Mouse (Mus musculus): ENCODE results near the gene Rpap1. TPM values are rescaled to one million over a fixed set of nuclear protein-coding genes. Genes with fewer than 3 reads are reported as not detected.
"Not testable (repeated sequence)": the region's sequence is repeated elsewhere in the genome, so short reads cannot be mapped to it uniquely, and the experiment has no call there.

The Rpap1 gene
- polyA plus RNA-seq, 1 experiment from 2014 or later: 26.6 TPM

GRCm38 (mm10) chr2:119737124-119737523 is 50.2 kb downstream of the Rpap1 start:
- 22% methylated on average over 12 of the region's 12 CpGs for WGBS
- H3K27ac ChIP-seq (ENCODE audit: low read depth, low read length): no peak overlapping the region
- no peaks in the 10 kb centered on the region; the same call in 1 of the 2 replicates for H3K27me3 ChIP-seq (ENCODE audit: control insufficient read depth, insufficient read depth, low read length)
- H3K4me3 ChIP-seq (ENCODE audit: low read depth, low read length): no peak overlapping the region
- H3K36me3 ChIP-seq (ENCODE audit: control insufficient read depth, insufficient read depth, low read length): peaks cover 3% of the 10 kb centered on the region; the same call in 1 of the 2 replicates
- DNase-seq (ENCODE audit: low spot score) (no peak), ATAC-seq (ENCODE audit: insufficient read depth, low FRiP score, low TSS enrichment) (no peak)
- no peak overlapping the region for H3K4me2 ChIP-seq (ENCODE audit: low read depth)
- H3K9me3 ChIP-seq (ENCODE audit: control insufficient read depth, low read length): no peaks in the 10 kb centered on the region
- no peak overlapping the region for H3K9ac ChIP-seq (ENCODE audit: low read length)
- no peaks in the 10 kb centered on the region for H3K4me1 ChIP-seq (ENCODE audit: control insufficient read depth, insufficient read depth, low read length)

GRCm38 (mm10) chr2:119730735-119731134 is 56.6 kb downstream of the Rpap1 start:
- Histone ChIP-seq H3K4me3 (ENCODE audit: low read depth, low read length) (no peak overlapping the region), H3K4me1 (ENCODE audit: control insufficient read depth, insufficient read depth, low read length) (no peaks in the 10 kb centered on the region), H3K9ac (ENCODE audit: low read length) (no peak overlapping the region), H3K9me3 (ENCODE audit: control insufficient read depth, low read length) (no peaks in the 10 kb centered on the region), H3K36me3 (ENCODE audit: control insufficient read depth, insufficient read depth, low read length) (peaks cover 17% of the 10 kb centered on the region), H3K27me3 (ENCODE audit: control insufficient read depth, insufficient read depth, low read length) (no peaks in the 10 kb centered on the region), H3K27ac (ENCODE audit: low read depth, low read length) (no peak overlapping the region), H3K4me2 (ENCODE audit: low read depth) (no peak overlapping the region)
- no peak for DNase-seq (ENCODE audit: low spot score)
- WGBS: 88% methylated on average over 4 of the region's 4 CpGs
- no peak for ATAC-seq (ENCODE audit: insufficient read depth, low FRiP score, low TSS enrichment)

- WGBS: 96% methylated on average over 3 of the region's 3 CpGs
- ATAC-seq (ENCODE audit: insufficient read depth, low FRiP score, low TSS enrichment) (no peak), DNase-seq (ENCODE audit: low spot score) (no peak)
- Histone ChIP-seq H3K9me3 (ENCODE audit: control insufficient read depth, low read length) (no peaks in the 10 kb centered on the region), H3K9ac (ENCODE audit: low read length) (no peak overlapping the region), H3K4me2 (ENCODE audit: low read depth) (no peak overlapping the region), H3K27ac (ENCODE audit: low read depth, low read length) (no peak overlapping the region), H3K36me3 (ENCODE audit: control insufficient read depth, insufficient read depth, low read length) (peaks cover 26% of the 10 kb centered on the region), H3K4me1 (ENCODE audit: control insufficient read depth, insufficient read depth, low read length) (no peaks in the 10 kb centered on the region), H3K27me3 (ENCODE audit: control insufficient read depth, insufficient read depth, low read length) (no peaks in the 10 kb centered on the region), H3K4me3 (ENCODE audit: low read depth, low read length) (no peak overlapping the region)
These were observed 59.4 kb downstream of the Rpap1 start for GRCm38 (mm10) chr2:119727762-119728416.

- H3K27ac ChIP-seq (ENCODE audit: low read depth, low read length): no peak overlapping the region
- H3K27me3 ChIP-seq (ENCODE audit: control insufficient read depth, insufficient read depth, low read length): no peaks in the 10 kb centered on the region
- 97% methylated on average over 8 of the region's 8 CpGs for WGBS
- peaks cover 32% of the 10 kb centered on the region for H3K36me3 ChIP-seq (ENCODE audit: control insufficient read depth, insufficient read depth, low read length)
- H3K4me3 ChIP-seq (ENCODE audit: low read depth, low read length): no peak overlapping the region
- H3K9ac ChIP-seq (ENCODE audit: low read length): no peak overlapping the region
- no peaks in the 10 kb centered on the region for H3K9me3 ChIP-seq (ENCODE audit: control insufficient read depth, low read length)
- DNase-seq (ENCODE audit: low spot score) (no peak), ATAC-seq (ENCODE audit: insufficient read depth, low FRiP score, low TSS enrichment) (no peak)
- no peaks in the 10 kb centered on the region for H3K4me1 ChIP-seq (ENCODE audit: control insufficient read depth, insufficient read depth, low read length)
- H3K4me2 ChIP-seq (ENCODE audit: low read depth): no peak overlapping the region
These were observed 66.3 kb downstream of the Rpap1 start for GRCm38 (mm10) chr2:119721070-119721469.

GRCm38 (mm10) chr2:119715868-119716267 is 71.5 kb downstream of the Rpap1 start:
- not testable (repeated sequence) for H3K27ac ChIP-seq (ENCODE audit: low read depth, low read length); H3K4me2 ChIP-seq (ENCODE audit: low read depth); H3K4me1 ChIP-seq (ENCODE audit: control insufficient read depth, insufficient read depth, low read length); ATAC-seq (ENCODE audit: insufficient read depth, low FRiP score, low TSS enrichment); H3K4me3 ChIP-seq (ENCODE audit: low read depth, low read length); H3K36me3 ChIP-seq (ENCODE audit: control insufficient read depth, insufficient read depth, low read length); H3K9ac ChIP-seq (ENCODE audit: low read length); H3K27me3 ChIP-seq (ENCODE audit: control insufficient read depth, insufficient read depth, low read length); H3K9me3 ChIP-seq (ENCODE audit: control insufficient read depth, low read length); DNase-seq (ENCODE audit: low spot score)
- WGBS: 92% methylated on average over 2 of the region's 2 CpGs

Other genes with a start within 250 kb of the Rpap1 start
- 0.57 and 0.65 TPM in 2 replicates for gene Exd1, start 239.9 kb downstream of the Rpap1 start, polyA plus RNA-seq (2014; fragmentation: Nextera tagmentation; extraction: Ambion mirVana)
- gene Chp1, start 239.8 kb downstream of the Rpap1 start, polyA plus RNA-seq (2014; fragmentation: Nextera tagmentation; extraction: Ambion mirVana): 69.4 and 72.8 TPM in 2 replicates
- gene Nusap1, start 169.2 kb downstream of the Rpap1 start, polyA plus RNA-seq (2014; fragmentation: Nextera tagmentation; extraction: Ambion mirVana): 72.3 and 76.5 TPM in 2 replicates
- 25.9 and 26.8 TPM in 2 replicates for gene Oip5, start 169.1 kb downstream of the Rpap1 start, polyA plus RNA-seq (2014; fragmentation: Nextera tagmentation; extraction: Ambion mirVana)
- gene Ndufaf1, start 124.7 kb downstream of the Rpap1 start, polyA plus RNA-seq (2014; fragmentation: Nextera tagmentation; extraction: Ambion mirVana): 38.7 and 39.8 TPM in 2 replicates
- gene Rtf1, start 112.5 kb downstream of the Rpap1 start, polyA plus RNA-seq (2014; fragmentation: Nextera tagmentation; extraction: Ambion mirVana): 31.9 and 35.0 TPM in 2 replicates
- 0.78 and 1.1 TPM in 2 replicates for gene Itpka, start 45.2 kb downstream of the Rpap1 start, polyA plus RNA-seq (2014; fragmentation: Nextera tagmentation; extraction: Ambion mirVana)
- 0.13 TPM in 1 of 2 replicates, not detected in the other for gene Ltk, start 27.1 kb downstream of the Rpap1 start, polyA plus RNA-seq (2014; fragmentation: Nextera tagmentation; extraction: Ambion mirVana)
- 19.0 and 20.0 TPM in 2 replicates for gene Tyro3, start 10.2 kb upstream of the Rpap1 start, polyA plus RNA-seq (2014; fragmentation: Nextera tagmentation; extraction: Ambion mirVana)
- gene Mga, start 109.7 kb upstream of the Rpap1 start, polyA plus RNA-seq (2014; fragmentation: Nextera tagmentation; extraction: Ambion mirVana): 31.0 and 36.3 TPM in 2 replicates
- gene Mapkbp1, start 185.2 kb upstream of the Rpap1 start, polyA plus RNA-seq (2014; fragmentation: Nextera tagmentation; extraction: Ambion mirVana): 3.0 and 3.7 TPM in 2 replicates
- gene Jmjd7, start 239.9 kb upstream of the Rpap1 start, polyA plus RNA-seq (2014; fragmentation: Nextera tagmentation; extraction: Ambion mirVana): 24.9 and 28.9 TPM in 2 replicates
- 3.8 and 4.4 TPM in 2 replicates for gene Gm28042, start 240.0 kb upstream of the Rpap1 start, polyA plus RNA-seq (2014; fragmentation: Nextera tagmentation; extraction: Ambion mirVana)
- 1.4 and 1.6 TPM in 2 replicates for gene Pla2g4b, start 245.9 kb upstream of the Rpap1 start, polyA plus RNA-seq (2014; fragmentation: Nextera tagmentation; extraction: Ambion mirVana)